Mouse (Mus musculus): ENCODE data around the gene Nmbr. TPM values are rescaled to one million over a fixed set of nuclear protein-coding genes. Genes with fewer than 3 reads are reported as not detected.

The Nmbr gene
- polyA plus RNA-seq, 1 experiment from 2014 or later: 0.25 TPM

DNA sequence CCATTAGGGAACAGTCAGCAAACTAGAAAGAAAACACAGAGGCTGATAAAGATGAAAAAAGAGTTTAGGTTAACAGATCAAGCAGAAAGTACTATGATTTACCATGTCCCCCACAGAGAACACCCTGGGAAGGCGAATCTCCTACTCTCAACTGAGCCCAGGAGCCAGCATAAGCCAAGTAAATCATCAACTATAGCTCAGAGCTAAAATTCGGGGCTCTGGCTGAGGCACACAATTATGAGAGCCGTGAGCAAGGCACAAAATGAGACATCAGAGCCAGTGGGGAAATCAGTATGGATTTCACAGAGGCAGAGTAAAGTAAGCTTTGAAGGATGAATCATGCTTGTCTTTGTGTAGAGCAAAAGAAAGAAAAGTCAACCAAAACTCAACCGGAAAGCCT, 111.6 kb downstream of the Nmbr start:
- 66% methylated on average over 4 of the region's 4 CpGs for WGBS
- DNase-seq (ENCODE audit: low spot score) (no peak), ATAC-seq (ENCODE audit: low read depth) (no peak)
- Histone ChIP-seq H3K9ac (ENCODE audit: low read depth, low read length) (no peak overlapping the region), H3K36me3 (ENCODE audit: control insufficient read depth, insufficient read depth, low read length) (no peaks in the 10 kb centered on the region), H3K9me3 (ENCODE audit: control insufficient read depth, low read length) (no peaks in the 10 kb centered on the region), H3K4me1 (ENCODE audit: control insufficient read depth, insufficient read depth, low read length) (no peaks in the 10 kb centered on the region), H3K27ac (replicated peaks; ENCODE audit: low read depth, low read length) (no peak overlapping the region), H3K27me3 (replicated peaks; ENCODE audit: control insufficient read depth, insufficient read depth, low read length) (no peaks in the 10 kb centered on the region), H3K4me2 (ENCODE audit: low read depth, low read length) (no peak overlapping the region), H3K4me3 (ENCODE audit: low read depth, low read length) (no peak overlapping the region)

Other genes with a start within 250 kb of the Nmbr start
- 13.0 and 15.7 TPM in 2 replicates for gene Adgrg6, start 159.9 kb upstream of the Nmbr start, polyA plus RNA-seq (2014; fragmentation: Nextera tagmentation; extraction: Ambion mirVana)
- 89.2 and 97.8 TPM in 2 replicates for gene Vta1, start within 50 bp of the Nmbr start, polyA plus RNA-seq (2014; fragmentation: Nextera tagmentation; extraction: Ambion mirVana)
- gene Gje1, start 12.6 kb downstream of the Nmbr start, polyA plus RNA-seq (2014; fragmentation: Nextera tagmentation; extraction: Ambion mirVana): not detected in 2 replicates